Mouse (Mus musculus) induced T-regulatory cell, adult 2 months (primary cell): ENCODE measurements around the gene Gtf2h3.
"Not testable (repeated sequence)": the region's sequence is repeated elsewhere in the genome, so short reads cannot be mapped to it uniquely, and the experiment has no call there.

Experiments used
- DNase-seq: peaks from one replicate; pipeline ENCODE4 v3.0.0-alpha.2; 2012; ENCODE audit warnings: low read depth

The Gtf2h3 gene

DNA sequence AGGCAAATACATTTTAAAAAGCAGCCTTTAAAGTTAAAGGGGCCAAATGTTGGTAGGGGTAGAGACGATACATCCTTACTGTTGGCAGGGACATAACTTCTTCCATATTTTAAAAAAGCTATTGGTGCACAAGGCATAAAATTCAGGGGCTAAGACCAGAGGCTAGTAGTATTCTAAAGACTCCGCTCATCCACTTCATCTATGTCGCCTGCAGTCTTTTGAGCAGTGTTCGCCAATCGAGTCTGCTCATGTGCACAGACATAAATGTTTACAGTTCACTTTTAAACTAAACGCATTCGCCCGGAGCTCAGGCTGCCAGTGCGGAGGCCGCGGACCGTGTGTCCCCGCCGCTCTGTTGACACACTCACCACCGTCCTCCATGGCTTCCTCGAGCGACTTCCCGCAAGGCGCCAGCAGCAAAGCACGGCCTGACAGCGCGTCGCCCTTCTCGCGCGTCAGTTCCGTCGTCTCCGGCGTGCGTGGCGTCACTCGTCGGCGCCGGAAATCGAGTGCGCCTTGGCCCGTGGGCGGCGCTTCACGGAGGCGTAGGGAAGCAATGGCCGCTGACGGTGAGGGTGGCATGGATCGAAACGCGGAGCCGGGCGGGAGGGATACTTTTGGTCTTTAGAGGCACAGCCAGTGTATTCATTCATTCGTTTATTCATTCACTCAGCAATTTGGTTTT, at the start of gene Gtf2h3, which contains the start of gene Eif2b1:
Gene Gtf2h3, plus strand, starts transcription at position 508 of the 685 bp plus-strand sequence.
Gene Eif2b1, minus strand, starts transcription at position 499 of the 685 bp plus-strand sequence.
- peak; percentile 97 for DNase-seq

DNA sequence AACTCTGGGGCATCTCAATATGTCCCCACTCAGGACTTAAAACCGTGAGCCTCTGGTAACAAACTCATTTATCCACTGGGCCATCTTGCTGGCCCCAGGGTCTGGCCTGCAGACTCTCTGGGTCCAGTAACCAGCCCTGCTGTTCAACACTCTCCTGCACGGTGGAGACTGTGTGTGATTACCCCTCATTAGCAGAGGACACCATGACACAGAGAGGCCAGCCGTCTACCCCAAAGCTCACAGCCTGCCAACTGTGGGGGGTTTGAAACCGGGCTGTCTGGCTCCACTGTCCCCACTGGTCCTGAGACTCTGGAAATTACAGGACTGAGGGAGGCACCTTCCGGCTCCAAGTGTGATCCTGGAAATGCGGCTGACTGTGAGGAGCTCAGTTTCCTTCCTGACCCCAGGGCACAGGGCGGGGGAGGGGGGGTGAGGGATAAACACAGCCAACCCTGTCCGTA, 49.7 kb upstream of the Gtf2h3 start:
- no peak for DNase-seq

DNA sequence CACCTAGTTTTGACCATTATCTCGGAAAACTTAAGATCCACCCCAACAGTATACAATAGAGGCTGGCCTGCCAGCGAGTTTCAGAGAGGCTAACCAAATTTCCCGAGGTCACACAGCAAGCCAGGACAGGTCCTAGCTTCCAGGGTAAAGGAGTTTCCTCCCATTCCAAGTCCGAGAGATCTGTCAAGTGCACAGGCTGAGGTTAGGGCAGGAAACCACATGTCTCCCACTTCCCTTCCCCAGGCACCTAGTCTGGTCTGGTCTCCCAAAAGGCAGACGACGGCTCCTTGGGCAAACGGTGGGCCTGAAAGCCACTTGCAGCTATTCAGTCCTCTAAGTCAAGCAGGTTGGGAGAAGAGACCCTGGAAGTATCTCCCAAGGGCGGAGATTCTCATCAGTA, 49.2 kb upstream of the Gtf2h3 start:
- DNase-seq = no peak

DNA sequence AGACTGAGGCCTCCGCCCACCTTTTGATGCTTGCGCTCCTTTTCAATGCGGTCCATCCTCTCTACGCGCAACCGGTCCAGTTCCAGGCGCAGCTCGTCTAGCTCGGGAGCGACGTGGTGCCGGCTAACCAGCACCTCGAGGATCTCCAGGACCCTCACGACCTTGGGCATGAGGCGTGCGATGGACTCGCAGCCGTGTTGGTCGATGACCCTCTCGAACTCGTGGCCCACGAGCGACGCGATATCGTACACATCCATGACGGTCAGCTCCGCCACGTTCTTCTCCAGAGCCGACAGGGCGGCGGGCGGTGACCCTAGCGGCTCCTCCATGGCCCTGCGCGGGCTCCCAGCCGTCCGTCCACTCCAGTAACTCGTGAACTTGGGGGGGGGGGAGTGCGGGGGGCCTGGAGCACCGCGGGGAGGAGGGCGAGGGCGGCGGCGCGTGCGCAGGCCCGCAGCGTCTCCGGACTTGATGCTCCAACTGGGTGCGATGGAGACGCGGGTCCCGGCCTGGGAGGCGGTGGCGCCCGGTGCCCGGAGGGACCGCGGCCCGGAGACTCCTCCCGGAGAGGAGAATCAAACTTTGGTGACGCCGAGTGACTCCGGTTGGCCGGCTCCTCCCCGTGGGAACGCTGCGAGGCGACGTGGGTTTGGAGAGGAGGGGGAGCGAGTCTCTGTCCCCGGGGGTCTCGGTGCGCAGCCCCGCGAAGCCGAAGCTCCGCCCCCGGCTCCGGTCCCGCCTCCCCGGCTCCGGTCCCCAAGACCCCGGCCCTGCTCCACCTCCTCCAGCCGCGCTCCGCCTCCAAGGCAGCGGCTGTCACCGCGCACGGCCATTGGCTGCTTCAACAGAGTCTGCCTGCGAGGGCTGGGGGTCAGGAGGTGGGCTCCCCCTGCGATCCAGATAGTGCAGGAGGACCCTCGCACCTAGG, 48.0 kb upstream of the Gtf2h3 start, which contains the start of gene Rilpl1:
Gene Rilpl1, minus strand, starts transcription at position 737 of the 928 bp plus-strand sequence.
- peak; percentile 82 for DNase-seq

DNA sequence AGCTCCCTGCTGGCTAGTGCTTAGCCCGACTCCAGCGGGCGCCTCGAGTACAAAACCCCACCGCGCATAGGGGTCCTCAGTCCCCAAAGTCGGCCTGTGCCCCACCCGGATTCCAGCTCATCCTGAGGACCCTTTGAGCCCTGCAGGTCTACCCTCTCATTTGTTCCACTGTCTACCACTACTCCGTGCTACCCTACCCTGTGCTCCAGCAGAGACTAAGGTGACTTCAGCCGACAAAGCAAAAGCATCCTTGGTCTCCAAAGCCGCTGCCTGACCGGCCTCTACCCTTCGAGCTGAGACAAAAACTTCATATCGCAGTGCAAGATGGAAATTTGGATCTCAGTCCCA, 47.4 kb upstream of the Gtf2h3 start:
- DNase-seq = no peak

DNA sequence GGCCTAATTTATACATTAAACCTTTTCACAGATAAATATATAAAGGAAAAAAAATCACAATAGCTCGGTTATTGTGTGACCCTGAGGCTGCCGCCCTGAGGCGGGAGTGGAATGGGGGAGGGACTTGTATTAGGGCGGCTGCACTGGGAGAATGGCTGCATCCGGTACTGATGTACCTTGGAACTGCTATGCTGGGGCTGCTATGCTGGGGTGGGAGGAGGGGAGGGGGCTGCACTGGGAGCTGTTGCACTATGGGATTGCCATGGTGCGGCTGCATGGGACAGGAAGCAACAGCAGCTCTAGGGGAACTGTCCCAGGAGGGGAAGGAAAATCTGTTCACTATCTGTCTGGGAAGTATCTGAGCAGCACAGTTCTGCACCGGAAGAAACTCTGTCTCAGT, 46.5 kb upstream of the Gtf2h3 start:
- no peak for DNase-seq

DNA sequence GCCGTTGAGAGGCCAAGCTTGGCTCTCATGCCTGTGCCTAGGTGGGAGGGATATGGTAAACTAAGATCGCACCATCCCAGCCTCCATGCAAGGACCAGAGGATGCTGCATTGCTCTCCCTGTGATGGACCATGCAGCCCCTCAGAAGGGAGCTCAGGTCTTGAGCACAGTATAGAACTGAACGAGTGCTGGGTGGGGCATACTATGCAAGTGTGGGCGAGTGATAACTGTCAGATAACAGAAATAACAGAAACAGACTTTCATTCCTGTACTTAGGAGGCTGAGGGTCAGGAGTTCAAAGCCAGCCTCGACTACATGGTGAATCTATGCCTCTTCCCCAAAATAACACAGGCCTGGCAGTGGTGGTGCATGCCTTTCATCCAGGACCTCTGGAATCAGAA, 43.9 kb upstream of the Gtf2h3 start:
- no peak for DNase-seq

DNA sequence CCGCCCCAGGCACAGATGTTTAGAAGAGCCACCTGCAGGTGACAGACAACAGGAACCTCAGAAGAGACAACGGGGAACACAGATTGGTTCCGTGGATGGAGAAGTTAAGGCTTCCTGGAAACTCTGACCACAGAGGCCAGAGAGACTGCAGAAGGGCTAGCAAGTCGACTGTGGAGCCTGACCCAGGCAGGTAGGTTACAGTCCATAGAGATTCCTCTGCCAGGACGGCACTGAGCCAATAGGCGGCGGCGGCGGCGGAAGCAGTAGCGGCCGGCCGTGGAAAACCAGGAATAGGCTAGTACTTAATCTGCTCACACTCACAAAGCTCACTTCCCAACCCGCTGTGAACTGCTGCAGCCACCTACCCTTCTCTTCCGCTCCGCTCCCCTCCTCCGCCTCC, 42.2 kb upstream of the Gtf2h3 start:
- peak; percentile 45 for DNase-seq

DNA sequence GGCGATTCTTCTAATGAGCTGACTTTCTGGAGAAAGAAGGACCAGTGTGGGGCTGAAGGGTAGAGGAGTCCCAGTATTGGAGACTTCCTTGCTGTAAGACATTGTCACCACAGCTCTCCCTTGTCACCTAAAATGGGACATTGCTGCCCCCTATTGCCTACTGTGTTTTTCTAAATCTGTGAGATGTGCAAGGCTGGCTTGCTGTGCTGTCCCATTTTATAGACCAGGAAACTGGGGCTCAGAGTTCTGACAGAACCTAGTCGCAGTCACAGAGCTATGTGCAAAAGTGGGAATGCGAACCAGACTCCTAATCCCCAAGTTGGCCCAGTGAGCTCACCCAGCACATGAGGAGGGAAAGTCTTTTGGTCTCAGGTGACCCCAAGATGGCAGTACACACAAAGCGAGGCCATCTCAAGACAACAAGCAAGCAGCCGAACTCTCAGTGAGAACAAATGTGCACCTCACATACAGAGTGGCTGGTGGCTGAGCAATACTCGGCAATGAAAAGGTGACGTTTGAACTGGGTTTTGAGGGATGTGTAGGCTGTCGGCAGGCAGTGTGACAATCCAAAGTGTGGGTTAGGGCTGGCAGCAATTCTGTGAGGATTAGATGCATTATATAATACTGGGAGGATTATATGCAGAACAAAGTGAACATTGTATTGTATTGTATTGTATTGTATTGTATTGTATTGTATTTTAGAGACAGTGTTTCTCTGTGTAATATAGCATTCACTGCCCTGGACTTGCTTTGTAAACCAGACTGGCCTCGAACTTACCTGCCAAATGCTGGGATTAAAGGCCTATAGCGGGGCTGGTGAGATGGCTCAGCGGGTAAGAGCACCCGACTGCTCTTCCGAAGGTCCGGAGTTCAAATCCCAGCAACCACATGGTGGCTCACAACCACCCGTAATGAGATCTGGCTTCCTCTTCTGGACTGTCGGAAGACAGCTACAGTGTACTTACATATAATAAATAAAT, 39.8 kb upstream of the Gtf2h3 start:
- peak; percentile 90 for DNase-seq

DNA sequence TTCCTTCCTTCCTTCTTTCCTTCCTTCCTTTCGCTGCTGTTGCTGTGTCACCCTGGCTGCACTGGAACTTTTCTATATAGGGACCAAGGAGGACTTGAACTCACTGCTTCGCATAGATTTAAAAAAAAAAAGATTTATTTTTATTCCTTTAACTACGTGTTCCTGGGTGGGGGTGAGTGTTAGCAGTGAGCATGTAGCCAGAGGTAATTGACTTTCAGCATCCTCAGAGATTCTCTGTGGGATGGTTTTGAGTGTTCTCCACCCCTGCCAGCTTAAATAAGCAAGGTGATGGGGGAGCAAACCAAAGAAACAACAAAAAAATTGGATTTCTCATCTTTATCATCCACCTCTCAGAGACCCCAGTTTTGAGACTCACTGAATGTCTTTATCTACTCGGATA, 39.0 kb upstream of the Gtf2h3 start:
- DNase-seq = no peak

DNA sequence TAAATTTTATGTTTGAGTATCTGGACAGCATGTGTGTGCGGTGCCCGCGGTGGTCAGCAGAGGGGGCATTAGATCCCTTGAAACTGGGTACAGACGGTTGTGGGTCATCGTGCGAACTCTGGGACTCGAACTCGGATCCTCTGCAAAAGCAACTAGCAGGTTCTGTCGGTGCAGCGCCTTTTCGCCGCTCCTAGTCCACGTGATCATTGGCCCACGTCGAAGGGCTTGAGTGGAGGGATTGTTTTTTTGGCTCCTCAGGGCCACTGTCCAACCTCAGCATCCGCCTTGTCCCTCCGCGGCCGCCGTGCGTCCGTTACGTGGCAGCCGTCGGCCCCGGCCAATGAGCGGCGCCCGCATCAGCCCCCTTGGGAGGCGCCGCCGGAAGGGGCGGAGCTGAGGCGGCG, 38.6 kb upstream of the Gtf2h3 start, which contains the start of gene Tmed2:
Gene Tmed2, plus strand, starts transcription at position 313 of the 404 bp plus-strand sequence.
- peak; percentile 95 for DNase-seq

DNA sequence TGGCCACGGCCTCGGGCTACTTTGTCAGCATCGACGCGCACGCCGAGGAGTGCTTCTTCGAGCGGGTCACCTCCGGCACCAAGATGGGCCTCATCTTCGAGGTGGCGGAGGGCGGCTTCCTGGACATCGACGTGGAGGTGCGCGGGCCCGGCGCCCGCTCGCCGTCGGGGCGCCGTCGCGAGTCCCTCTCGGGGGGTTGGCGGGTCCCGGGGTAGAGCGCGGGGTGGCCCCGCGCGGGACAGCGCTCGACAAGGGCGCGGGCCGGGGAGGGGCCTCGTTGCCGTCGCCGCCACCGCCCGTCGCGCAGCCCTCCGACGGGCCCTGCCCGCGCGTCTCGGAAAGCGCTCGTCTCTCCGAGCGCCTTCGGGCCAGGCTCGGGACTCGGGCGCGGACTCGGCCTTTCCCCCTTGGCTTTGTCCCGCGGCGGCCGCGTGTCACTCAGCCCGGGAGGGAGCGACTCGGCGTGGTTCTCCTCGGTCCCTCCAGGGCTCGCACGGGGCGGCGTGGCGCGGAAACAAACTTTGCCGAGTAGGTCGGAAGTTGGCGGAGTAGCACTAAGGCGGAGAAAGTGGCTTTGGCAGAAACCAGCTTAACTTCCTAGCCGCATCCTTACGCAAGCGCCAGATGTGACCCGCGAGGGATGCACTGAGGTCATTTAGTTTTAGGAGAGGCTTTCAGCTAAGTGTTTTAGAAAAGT, 37.9 kb upstream of the Gtf2h3 start:
- DNase-seq = peak; percentile 83

DNA sequence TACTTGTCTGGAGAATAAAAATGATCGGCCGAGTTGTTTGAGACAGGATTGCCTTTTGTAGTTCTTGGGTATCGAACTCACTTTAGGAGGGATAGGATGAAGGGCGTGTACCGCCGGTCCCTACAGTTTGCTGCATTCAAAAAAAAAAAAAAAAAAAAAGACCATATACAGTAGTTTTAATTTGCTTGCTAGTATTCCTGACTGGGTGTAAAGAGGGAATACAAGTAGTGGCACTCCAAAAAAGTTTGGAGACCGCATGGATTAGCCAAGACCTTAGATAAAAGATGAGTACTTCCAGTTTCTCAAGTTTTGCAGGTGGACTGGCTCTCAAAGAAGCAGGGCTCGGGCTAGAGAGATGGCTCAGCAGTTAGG, 37.4 kb upstream of the Gtf2h3 start:
- DNase-seq = no peak

DNA sequence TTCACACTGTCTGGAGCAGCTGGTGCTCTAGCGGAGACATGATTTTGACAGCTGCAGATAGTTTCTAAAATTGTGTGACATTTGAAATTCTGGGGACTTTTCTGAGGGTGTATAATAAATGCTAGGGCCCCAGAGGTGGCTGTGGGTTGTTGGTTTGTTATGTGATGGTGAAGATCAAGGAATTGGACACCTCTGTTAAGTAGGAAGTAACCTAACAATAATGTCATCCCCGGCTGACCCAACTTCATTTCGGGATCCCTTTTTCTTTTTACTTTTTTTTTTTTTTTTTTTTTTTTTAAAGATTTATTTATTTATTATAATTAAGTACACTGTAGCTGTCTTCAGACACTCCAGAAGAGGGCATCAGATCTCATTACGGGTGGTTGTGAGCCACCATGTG, 28.2 kb upstream of the Gtf2h3 start:
- not testable (repeated sequence) for DNase-seq

DNA sequence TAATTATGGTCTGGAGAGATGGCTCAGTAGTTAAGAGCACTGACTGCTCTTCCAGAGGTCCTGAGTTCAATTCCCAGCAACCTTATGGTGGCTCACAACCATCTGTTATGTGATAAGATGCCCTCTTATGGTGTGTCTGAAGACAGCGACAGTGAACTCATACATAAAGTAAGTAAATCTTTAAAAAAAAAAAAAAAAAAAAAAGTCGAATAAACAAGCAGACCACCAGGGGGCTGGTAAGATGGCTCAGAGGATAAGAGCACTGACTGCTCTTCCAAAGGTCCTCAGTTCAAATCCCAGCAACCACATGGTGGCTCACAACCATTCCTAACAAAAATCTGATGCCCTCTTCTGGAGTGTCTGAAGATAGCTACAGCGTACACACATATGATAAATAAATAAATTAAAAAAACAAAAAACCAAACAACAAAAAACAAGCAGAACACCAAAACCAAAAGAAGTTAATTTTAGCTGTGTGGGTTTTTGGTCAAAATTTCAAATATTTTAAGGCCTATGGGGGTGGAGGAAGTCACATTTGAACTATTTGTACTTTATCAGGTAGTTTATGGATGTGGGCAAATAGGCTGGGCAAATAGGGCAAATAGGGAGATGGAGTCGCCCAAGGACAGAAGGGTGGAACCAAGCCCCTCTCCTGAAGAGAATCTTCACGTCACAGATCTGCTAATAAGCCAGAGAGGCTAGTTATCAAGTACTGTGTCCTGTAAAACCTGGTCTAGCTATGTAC, 27.4 kb upstream of the Gtf2h3 start:
- peak; percentile 65 for DNase-seq

DNA sequence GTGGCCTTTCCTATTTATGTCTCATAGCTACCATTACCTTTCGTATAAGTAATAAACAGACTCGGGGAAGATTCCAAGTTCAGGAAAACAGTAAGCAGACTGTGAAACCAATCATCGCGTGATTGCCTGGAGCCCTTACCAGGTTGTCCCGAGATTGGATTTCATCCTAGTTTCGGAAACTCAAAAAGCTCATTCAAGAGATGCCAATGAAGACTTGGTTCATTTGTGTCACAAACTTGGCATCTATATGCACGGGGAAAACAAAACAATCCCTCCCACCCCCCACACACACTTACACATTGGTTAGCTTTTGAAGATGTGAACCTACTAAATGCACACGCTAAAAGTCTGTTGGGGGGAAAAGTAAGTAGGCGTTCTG, 26.9 kb upstream of the Gtf2h3 start:
- DNase-seq = no peak

DNA sequence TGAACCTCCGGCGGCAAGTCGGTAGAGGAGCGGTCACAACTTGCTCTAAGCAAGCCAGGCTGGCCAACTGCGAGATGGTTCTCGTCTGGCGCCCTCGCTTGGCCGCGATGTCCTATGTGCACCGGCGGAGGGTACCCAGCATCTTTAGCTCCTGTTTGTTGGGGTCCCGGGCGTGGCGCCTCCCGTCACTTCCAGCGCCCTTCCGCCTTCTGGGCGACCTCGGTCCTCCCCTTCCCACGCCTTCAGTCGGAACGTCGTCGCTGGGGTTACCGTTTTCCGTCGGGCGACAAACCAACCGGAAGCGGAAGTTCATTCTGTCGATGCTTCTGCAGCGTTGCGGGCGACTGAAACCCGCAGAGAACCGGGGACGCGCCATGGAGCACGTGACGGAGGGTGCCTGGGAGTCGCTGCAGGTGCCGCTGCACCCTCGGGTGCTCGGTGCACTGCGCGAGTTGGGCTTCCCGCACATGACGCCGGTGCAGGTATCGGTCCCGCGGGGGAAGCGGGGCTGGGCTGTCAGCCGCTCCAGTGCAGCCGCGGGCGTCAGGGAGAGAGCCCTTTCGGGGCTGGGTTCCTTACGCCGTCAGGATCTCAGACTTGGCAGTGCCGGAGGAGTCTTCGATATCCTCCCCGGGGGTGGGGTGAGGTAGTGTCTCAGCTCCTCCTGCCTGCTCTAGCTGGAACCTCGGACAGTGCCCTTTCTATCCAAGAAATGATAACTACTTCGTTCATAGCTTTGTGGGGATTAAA, 26.2 kb upstream of the Gtf2h3 start, which contains the start of gene Ddx55:
Gene Ddx55, plus strand, starts transcription at position 307 of the 750 bp plus-strand sequence.
- DNase-seq = peak; percentile 98

DNA sequence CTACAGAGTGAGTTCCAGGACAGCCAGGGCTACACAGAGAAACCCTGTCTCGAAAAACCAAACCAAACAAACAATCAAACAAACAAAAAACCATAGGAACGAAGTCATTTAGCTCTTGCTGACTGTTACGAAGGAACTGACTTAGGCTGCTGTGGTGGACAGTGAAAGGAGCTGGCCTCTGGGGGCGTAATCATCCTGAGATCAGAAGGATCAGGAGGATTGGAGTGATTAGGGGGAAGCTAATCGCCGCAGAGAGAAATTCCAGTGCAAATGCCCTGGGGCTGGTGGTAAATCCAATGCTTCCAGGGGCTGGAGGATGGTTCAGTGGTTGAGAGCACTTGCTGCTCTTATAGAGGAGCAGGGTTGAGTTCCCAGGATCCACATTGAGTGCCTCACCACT, 25.3 kb upstream of the Gtf2h3 start:
- DNase-seq = no peak

DNA sequence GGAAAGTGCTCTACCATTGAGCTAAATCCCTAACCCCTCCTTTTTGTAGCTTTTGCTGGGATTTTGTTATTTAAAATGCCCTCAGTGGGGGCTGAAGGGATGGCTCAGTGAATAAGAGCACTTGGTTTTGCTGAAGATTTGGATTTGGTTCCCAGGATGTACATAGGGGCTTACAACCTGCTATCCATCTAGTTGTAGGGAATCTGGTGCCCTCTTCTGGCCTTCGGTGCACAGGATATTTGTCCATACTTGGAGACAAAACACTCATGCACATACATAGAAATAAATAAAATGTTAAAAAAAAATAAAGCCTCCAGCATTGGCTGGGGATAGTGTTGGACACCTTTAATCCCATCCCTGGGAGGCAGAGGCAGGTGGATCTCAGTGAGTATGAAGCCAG, 23.8 kb upstream of the Gtf2h3 start:
- DNase-seq = no peak

DNA sequence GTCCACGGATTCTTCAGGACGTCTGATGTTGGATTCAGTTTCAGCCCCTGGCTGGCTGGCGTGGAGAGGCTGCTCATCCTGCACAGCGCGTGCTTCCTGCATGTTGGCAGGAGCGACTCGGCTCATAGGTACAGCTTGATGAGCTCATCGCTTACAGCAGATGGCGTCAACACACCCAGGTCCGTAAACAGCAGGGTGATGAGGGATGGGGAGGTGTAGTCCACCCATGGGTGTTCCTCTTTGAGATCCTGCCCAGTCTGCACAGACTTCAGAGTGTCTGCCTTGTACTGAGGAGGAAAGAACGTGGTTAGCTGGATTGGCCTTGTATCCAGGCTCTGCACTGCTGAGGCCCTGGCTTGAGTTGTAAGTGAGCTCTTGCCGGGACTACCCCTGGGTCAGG, 7.9 kb upstream of the Gtf2h3 start:
- no peak for DNase-seq
